Mouse (Mus musculus) urinary bladder, adult 2 months (tissue): ENCODE data around the gene Fsd2. TPM values are rescaled to one million over a fixed set of nuclear protein-coding genes. Genes with fewer than 3 reads are reported as not detected.

Source experiments
- DNase-seq: peaks from one replicate; pipeline ENCODE4 v3.0.0; 2022; ENCODE audit warnings: low spot score
- polyA plus RNA-seq: library from polyadenylated mRNA; depleted of rRNA; stranded (reverse); fragments of >200 nt; gene quantifications from 2 replicates; pipeline ENCODE4 v1.2.3, GENCODE M21; 2012; rRNA removed

Gene Fsd2
- polyA plus RNA-seq = 0.29 and 0.33 TPM in 2 replicates

DNA sequence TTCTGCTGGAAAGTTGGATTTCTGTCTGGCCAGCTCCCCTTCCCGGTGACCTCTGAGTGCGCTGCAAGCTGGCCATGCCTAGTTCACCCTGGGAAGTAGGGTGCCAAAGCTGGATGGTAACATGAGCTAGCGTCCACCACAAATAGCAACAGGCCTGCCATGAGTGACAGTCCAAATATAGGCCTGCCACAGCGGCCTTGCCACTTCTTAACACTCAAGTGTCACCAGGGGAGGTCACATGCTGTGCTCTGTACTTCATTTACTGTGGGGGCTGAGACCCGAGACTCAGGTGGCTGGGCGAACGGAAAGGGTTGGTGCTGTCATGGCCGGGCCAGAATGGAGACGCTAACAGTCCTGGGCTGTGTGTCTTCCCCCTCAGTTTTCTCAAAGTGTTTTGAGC, at the start of gene Fsd2:
Fsd2 (minus strand) TSS at position 53 of the 400 bp plus-strand sequence.
- no peak for DNase-seq

DNA sequence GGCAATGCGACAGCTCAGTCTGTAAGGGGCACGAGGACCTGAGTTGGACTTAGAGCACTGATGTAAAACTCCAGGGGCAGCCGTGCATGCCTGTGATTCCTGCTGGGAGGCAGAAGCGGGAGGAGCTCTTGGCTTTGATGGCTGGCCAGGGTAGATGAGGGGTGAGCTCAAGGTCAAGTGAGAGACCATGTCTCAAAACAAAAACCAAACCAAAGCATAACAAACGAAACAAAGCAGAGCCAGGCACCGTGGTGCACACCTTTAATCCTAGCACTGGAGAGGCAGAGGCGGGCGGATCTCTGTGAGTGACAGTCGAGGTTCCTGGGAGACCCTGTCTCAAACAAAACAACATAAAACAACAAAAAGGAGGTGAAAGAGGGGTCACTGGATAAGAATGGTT, 48.3 kb upstream of the Fsd2 start:
- DNase-seq = no peak

DNA sequence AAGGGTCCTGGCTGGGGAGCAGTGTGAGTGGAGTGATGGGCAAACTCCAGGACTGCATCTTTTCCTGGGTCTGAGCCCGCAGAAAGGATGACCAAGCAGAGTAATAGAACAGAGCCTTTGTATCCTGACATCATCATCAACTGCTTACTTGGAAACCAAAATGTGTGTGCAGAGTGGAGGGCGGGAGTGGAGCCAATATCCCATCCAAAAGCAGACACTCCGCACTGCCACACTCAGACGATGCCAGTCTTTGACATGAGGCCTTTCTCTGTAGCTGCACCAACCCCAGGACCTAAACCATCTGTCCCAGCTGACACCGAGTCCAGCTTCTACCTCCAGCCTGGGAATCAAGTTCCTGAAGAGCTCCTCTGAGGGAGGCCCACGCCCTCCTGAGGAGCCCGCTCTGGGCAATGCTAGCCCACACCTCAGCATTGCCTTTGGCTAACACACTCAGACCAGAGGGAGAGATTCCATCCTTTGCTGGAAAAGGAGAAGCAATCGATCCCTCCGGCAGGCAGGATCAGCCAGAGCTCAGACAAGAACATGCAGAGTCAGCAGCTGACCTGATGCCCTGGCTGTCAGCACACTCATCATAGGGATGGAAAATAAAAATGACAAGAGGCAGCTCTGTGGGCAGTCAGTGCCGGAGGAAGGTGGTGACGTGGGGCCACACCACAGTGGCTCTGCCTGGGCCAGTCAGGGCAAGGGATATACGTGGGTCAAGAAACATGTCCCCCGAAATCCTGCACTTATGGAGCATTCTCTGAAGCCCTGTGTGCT, 46.3 kb upstream of the Fsd2 start:
- DNase-seq = no peak

DNA sequence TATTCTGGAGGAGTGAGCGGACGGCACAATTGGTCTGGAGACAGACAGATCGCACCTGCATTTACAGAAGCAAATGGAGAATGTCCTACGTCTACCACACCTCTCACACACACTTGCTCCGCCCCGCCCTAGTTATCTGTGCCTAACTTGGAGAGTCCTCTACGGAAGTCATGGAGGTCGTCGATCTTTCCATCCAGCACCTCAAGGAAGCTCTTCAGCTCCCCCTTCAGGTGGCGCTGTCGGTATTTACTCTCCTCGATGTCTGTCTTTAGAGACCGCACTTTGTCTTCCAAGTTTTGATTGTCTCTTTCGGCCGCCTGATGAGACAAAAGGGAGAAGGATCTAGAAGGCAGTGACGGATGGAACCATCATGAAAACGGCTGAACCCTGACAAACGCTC, 43.4 kb upstream of the Fsd2 start:
- no peak for DNase-seq

- DNase-seq = no peak
These were observed 39.7 kb upstream of the Fsd2 start for GRCm38 (mm10) chr7:81606452-81606851.

- no peak for DNase-seq
These were observed 38.7 kb upstream of the Fsd2 start for GRCm38 (mm10) chr7:81605489-81605888.

- DNase-seq = no peak
These were observed 38.2 kb upstream of the Fsd2 start for GRCm38 (mm10) chr7:81604991-81605390.

GRCm38 (mm10) chr7:81599379-81600280, 32.9 kb upstream of the Fsd2 start:
- DNase-seq = no peak

- DNase-seq = no peak
These were observed 30.9 kb upstream of the Fsd2 start for GRCm38 (mm10) chr7:81597660-81598059.

DNA sequence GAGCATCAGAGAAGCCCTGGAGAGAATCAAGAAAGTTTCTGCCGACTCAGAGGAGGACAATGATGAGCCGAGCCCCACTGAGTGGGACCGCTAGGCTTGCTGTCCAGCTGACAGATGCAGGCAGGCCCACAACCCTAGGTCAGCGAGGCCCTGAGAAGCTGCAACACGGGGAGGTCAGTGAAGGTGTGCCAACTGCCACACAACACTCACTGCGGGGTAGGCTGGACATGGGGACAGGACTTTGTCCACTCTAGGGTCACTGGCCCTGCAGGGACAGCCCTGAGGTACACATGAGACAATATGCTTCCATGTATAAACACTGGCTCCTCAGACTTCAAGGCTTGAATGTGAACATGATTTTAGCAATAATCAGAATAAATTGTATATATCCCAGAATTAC, 29.3 kb upstream of the Fsd2 start:
- DNase-seq = no peak

- no peak for DNase-seq
These were observed 28.3 kb upstream of the Fsd2 start for GRCm38 (mm10) chr7:81595056-81595455.

DNA sequence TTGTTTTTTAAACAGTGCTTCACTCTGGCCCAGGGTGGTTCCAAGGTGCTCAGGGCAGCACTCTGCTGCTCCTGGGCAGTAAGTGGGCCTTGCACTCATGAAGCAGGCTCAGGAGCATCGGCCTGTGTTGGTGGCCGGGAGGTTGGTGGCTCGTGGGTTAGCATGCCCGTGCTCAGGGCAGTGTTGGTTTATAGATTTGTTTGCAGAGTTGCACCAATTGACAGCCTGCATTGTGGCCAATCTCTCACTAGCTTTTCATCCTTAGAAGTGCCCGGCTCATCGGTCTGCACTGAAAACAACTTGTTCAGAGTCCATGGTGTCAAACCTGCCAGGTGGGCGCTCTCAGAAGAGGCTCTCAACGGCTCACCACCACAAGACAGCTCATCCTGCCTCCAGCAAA, 26.6 kb upstream of the Fsd2 start:
- DNase-seq = no peak

DNA sequence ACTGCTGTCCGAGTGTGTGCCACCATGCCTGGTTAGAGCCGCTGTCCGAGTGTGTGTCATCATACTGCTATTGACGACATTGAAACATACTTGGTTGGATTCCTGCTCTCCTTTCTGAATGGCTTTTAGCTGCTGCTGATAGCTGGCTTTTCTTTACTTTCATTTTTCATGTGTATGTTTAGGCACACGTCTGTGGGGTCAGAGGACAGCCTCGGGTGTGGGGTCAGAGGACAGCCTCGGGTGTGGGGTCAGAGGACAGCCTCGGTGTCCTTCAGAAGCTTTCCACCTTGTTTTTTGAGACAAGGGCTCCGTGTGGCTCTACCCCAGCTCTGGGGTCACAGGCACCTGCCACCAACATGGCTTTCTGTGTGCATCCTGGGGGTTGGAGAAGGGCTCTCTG, 25.9 kb upstream of the Fsd2 start:
- DNase-seq = no peak

DNA sequence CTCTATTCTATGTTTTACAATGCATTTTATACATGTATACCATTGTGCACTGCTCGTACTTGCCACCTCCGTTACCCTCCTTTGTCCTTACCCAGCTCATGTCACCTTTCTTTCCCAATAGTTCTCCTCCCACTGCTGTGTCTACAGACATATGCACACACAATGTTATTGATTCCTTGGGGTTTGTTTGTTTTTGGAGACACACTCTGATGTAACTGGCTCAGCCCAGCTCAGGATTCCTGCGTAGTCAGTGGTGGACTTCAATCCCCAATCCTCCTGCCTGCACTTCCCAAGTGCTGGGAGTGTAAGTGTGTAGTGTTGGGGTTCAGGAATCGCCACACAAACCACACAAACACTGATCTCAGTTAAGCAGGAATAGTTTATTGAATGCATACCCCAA, 20.5 kb upstream of the Fsd2 start:
- DNase-seq = no peak

DNA sequence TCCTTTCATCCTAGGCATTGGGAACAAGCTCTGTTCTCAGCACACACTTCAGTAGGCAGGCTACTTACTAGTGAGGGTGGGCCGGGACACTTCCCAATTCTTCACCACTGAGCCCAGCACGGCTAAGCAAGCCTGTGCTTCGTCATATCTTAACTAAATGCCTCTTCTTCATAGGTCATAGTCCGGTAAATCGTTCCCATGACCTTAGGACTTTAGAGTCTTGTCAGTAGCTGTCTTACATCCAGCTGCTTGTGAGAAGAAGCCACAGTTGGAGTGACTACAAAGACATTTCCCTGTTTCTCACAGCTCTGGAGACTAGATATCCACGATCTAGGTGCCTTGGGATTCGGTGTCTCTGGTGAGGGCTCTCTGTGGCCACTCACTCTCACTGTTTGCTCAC, 18.6 kb upstream of the Fsd2 start:
- DNase-seq = no peak

DNA sequence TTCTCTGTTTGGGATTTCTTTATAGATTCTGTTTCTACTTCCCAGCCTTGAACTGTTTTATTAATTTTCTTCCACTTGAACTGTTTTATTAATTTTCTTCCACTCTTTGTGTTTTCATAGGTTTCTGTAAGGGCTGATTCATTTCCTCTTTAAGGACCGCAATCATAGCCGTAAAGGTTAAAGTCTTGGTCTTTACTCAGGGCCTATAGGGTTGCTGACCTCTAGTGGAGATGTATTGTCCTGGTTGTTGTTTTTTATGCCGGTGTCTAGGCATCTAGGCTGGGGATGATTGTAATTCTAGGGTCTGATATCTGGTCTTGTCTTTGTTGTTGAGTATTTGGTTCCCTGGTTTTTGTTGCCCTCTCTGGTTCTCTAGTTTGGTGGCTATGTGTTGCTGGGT, 16.8 kb upstream of the Fsd2 start:
- DNase-seq = no peak

- no peak for DNase-seq
These were observed 12.6 kb upstream of the Fsd2 start for GRCm38 (mm10) chr7:81579312-81579711.

GRCm38 (mm10) chr7:81578413-81578812, 11.7 kb upstream of the Fsd2 start:
- DNase-seq = no peak

- DNase-seq = no peak
These were observed 11.1 kb upstream of the Fsd2 start for GRCm38 (mm10) chr7:81577872-81578271.

DNA sequence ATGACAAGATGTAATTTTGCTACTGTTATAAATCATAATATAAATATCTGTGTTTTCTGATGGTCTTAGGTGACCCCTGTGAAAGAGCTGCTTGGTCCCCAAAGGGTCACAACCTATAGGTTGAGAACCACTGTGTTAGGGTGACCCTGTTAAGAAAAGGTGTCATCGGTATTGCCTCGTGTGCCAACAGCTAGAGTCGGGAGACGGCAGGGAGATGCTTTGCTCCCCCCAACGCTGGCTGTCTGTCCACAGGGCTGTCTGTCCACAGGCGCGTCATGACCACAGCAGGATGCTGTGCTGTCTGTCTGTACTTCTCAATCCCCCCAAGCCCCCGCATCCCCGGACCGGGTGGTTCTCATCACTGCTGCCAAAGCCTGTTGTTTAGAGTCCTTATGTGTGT, 8.9 kb upstream of the Fsd2 start:
- no peak for DNase-seq

DNA sequence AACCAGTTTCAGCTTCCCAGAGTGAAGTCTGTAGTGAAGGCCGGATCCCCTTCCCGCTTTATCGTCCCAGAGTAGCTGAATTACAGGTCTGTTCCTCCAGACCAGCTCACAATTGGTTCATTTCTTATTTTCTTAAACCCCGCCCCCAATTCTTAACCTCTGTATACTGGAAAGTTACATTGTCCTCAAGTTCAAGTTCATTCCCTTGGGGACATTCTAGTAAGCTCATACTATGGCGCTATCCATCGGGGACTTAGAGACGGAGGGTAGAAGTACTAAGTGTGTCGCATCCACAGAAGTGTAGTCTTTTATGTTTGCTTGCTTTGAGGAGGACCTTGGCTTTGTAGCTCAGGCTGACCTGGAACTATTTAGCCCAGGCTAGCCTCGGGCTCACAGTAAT, 7.1 kb upstream of the Fsd2 start:
- no peak for DNase-seq

- no peak for DNase-seq
These were observed 6.7 kb upstream of the Fsd2 start for GRCm38 (mm10) chr7:81573397-81573796.
